In the genomic region with DNA sequence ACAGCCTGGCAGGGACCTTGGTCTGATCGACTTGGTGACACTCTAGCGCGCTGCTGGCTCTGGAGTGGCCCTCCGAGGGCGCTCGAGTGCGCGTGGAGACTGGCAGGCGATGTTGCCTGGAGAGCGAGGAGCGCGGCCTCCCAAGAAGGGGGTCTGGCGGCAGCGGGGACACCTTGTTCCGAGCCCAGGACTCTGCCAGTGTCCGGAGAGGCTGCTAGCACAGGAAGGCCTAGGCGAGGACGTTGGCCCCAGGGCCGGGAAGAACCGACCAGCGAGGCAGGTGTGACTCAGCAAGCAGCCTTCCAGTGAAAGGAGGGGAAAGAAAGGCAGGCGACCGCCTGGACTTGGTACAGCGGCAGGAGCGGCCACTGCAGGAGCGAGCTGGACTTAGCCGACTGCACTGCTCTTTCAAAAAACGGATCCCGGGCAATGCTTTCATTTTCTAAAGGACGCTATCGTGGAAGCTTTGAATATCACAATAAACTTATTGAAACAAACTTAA, we compare ENCODE assay signal across 7 mouse cellular contexts. TPM values are rescaled to one million over a fixed set of nuclear protein-coding genes. Genes with fewer than 3 reads are reported as not detected.
A peak's percentile ranks its signal among the peaks of the same experiment; 100 is the strongest.
DNase-seq lines count a peak whose midpoint lies in the region; ATAC-seq and TF ChIP-seq lines count a peak whose summit lies in the region.

No protein-coding gene starts in this region.

- peaks cover 10% of the 10 kb centered on the region for H3K4me1 ChIP-seq in embryonic facial prominence, embryonic 11.5 days (ENCODE audit: control insufficient read depth, insufficient read depth, low read length)
- peaks cover 19% of the 10 kb centered on the region for H3K4me1 ChIP-seq in kidney, adult 2 months (ENCODE audit: control insufficient read depth, insufficient read depth, low read length)
- peaks cover 58% of the 10 kb centered on the region for H3K4me1 ChIP-seq in limb, embryonic 12.5 days (replicated peaks)
- peaks cover 70% of the 10 kb centered on the region for H3K4me1 ChIP-seq in midbrain, embryonic 13.5 days (replicated peaks)

- DNase-seq in adrenal gland, postnatal 10 days: peak; percentile 84
- peak; percentile 81 for DNase-seq in embryonic facial prominence, embryonic 11.5 days (ENCODE audit: low spot score)
- DNase-seq in heart, adult 11 months: peak; percentile 98
- DNase-seq in kidney, adult 2 months: peak; percentile 87
- DNase-seq in spleen, adult 18-20 months: peak; percentile 54 to 71

- H3K36me3 ChIP-seq in embryonic facial prominence, embryonic 11.5 days (replicated peaks; ENCODE audit: control insufficient read depth, insufficient read depth, low read depth, low read length): no peaks in the 10 kb centered on the region
- H3K36me3 ChIP-seq in kidney, adult 2 months (ENCODE audit: control insufficient read depth, insufficient read depth, low read length): no peaks in the 10 kb centered on the region; the same call in 1 of the 2 replicates
- H3K36me3 ChIP-seq in limb, embryonic 12.5 days: no peaks in the 10 kb centered on the region
- no peaks in the 10 kb centered on the region for H3K36me3 ChIP-seq in midbrain, embryonic 13.5 days

- H3K4me2 ChIP-seq in embryonic facial prominence, embryonic 11.5 days (ENCODE audit: low read depth, low read length): peak overlapping the region; percentile 90
- peak overlapping the region; percentile 95 for H3K4me2 ChIP-seq in limb, embryonic 12.5 days
- H3K4me2 ChIP-seq in midbrain, embryonic 13.5 days (replicated peaks): peak overlapping the region; percentile 87

- peaks cover 3% of the 10 kb centered on the region; the same call in 1 of the 2 replicates for H3K27me3 ChIP-seq in embryonic facial prominence, embryonic 11.5 days (ENCODE audit: control insufficient read depth, insufficient read depth, low read length)
- no peaks in the 10 kb centered on the region for H3K27me3 ChIP-seq in kidney, adult 2 months (replicated peaks; ENCODE audit: control insufficient read depth, insufficient read depth, low read length)
- peaks cover 5% of the 10 kb centered on the region; the same call in 1 of the 2 replicates for H3K27me3 ChIP-seq in limb, embryonic 12.5 days
- H3K27me3 ChIP-seq in midbrain, embryonic 13.5 days: peaks cover 44% of the 10 kb centered on the region

- no peak for ATAC-seq in embryonic facial prominence, embryonic 11.5 days (replicated peaks; ENCODE audit: insufficient number of reproducible peaks, low FRiP score, low TSS enrichment, low read depth)
- ATAC-seq in limb, embryonic 12.5 days (ENCODE audit: insufficient number of reproducible peaks, insufficient read depth, low FRiP score, low TSS enrichment, low read depth): no peak
- 0 out of 2 replicates have a peak, but pooled peaks have one; percentile 18 for ATAC-seq in midbrain, embryonic 13.5 days

- H3K9ac ChIP-seq in embryonic facial prominence, embryonic 11.5 days (replicated peaks; ENCODE audit: low read length): peak overlapping the region; percentile 72
- peak overlapping the region; percentile 71 for H3K9ac ChIP-seq in limb, embryonic 12.5 days (replicated peaks)
- peak overlapping the region; percentile 81 for H3K9ac ChIP-seq in midbrain, embryonic 13.5 days (replicated peaks)

- peak; percentile 46 for TF ChIP-seq CTCF in kidney, adult 2 months (conservative IDR thresholded peaks at IDR 0.05; ENCODE audit: insufficient read depth, insufficient read length, low read depth, low read length)

- TF ChIP-seq POLR2A in kidney, adult 2 months (IDR thresholded peaks at IDR 0.05; ENCODE audit: low read depth, low read length): peak; percentile 25

- H3K4me3 ChIP-seq in embryonic facial prominence, embryonic 11.5 days (ENCODE audit: low read depth, low read length): peak overlapping the region; percentile 48
- H3K4me3 ChIP-seq in kidney, adult 2 months (ENCODE audit: insufficient read depth, low read depth, low read length): peak overlapping the region; percentile 86
- H3K4me3 ChIP-seq in limb, embryonic 12.5 days (replicated peaks): peak overlapping the region; percentile 58
- peak overlapping the region; percentile 65 for H3K4me3 ChIP-seq in midbrain, embryonic 13.5 days (replicated peaks)

- under 1% methylated on average over 30 of the region's 31 CpGs for WGBS in embryonic facial prominence, embryonic 11.5 days
- 1% methylated on average over 31 of the region's 31 CpGs for WGBS in kidney, adult 2 months
- WGBS in limb, embryonic 12.5 days: under 1% methylated on average over 31 of the region's 31 CpGs
- WGBS in midbrain, embryonic 13.5 days: under 1% methylated on average over 31 of the region's 31 CpGs

- H3K9me3 ChIP-seq in embryonic facial prominence, embryonic 11.5 days (replicated peaks; ENCODE audit: control insufficient read depth, low read length): no peaks in the 10 kb centered on the region
- no peaks in the 10 kb centered on the region for H3K9me3 ChIP-seq in limb, embryonic 12.5 days
- no peaks in the 10 kb centered on the region for H3K9me3 ChIP-seq in midbrain, embryonic 13.5 days

- peak overlapping the region; percentile 75 for H3K27ac ChIP-seq in embryonic facial prominence, embryonic 11.5 days (replicated peaks; ENCODE audit: low read depth, low read length)
- peak overlapping the region; percentile 96 for H3K27ac ChIP-seq in kidney, adult 2 months (ENCODE audit: insufficient read depth, low read depth, low read length)
- peak overlapping the region; percentile 80 for H3K27ac ChIP-seq in limb, embryonic 12.5 days
- H3K27ac ChIP-seq in midbrain, embryonic 13.5 days: peak overlapping the region; percentile 94

RNA-seq across cellular contexts. Expression of a gene that starts 1.6 kb away (rescaled TPM):
- total RNA-seq in adrenal gland, postnatal 10 days (2021): 10 to 100 TPM; 28.4 to 87.1 TPM
- 57.1 and 62.0 TPM in 2 replicates for polyA plus RNA-seq in embryonic facial prominence, embryonic 11.5 days (2014; fragmentation: Nextera tagmentation; extraction: Ambion mirVana)
- polyA plus RNA-seq in kidney, adult 2 months (2012; rRNA removed): 57.2 and 59.8 TPM in 2 replicates
- 35.6 and 36.2 TPM in 2 replicates for polyA plus RNA-seq in limb, embryonic 12.5 days (2016; fragmentation: Nextera tagmentation; extraction: Ambion mirVana)
- 203 and 222 TPM in 2 replicates for polyA plus RNA-seq in midbrain, embryonic 13.5 days (2015; fragmentation: Nextera tagmentation; extraction: Ambion mirVana)

RNA-seq across cellular contexts. Expression of a gene that starts 54.5 kb away (rescaled TPM):
- 10 to 100 TPM; 13.9 to 25.4 TPM for total RNA-seq in adrenal gland, postnatal 10 days (2021)
- polyA plus RNA-seq in embryonic facial prominence, embryonic 11.5 days (2014; fragmentation: Nextera tagmentation; extraction: Ambion mirVana): 5.4 and 6.7 TPM in 2 replicates
- polyA plus RNA-seq in kidney, adult 2 months (2012; rRNA removed): 87.8 and 93.2 TPM in 2 replicates
- 5.4 and 5.8 TPM in 2 replicates for polyA plus RNA-seq in limb, embryonic 12.5 days (2016; fragmentation: Nextera tagmentation; extraction: Ambion mirVana)
- 7.1 and 7.8 TPM in 2 replicates for polyA plus RNA-seq in midbrain, embryonic 13.5 days (2015; fragmentation: Nextera tagmentation; extraction: Ambion mirVana)

Comparison
In these comparisons a context has a peak if more than half of its experiments do, and no peak if none do; other contexts are left out.
1. RNA of a gene that starts 54.5 kb away (polyA plus RNA-seq): 87.8 to 93.2 TPM in kidney, adult 2 months; 7.1 to 7.8 TPM in midbrain, embryonic 13.5 days, 5.4 to 6.7 TPM in embryonic facial prominence, embryonic 11.5 days and 5.4 to 5.8 TPM in limb, embryonic 12.5 days; every median in the first group is over 10 times any median in the second.
2. Peak in every context shown above with its lines, with median percentiles within 50 percentile points of each other: DNase-seq, H3K27ac ChIP-seq, H3K4me2 ChIP-seq, H3K4me3 ChIP-seq and H3K9ac ChIP-seq.